Mouse (Mus musculus): ENCODE measurements around the gene Sys1.

DNA sequence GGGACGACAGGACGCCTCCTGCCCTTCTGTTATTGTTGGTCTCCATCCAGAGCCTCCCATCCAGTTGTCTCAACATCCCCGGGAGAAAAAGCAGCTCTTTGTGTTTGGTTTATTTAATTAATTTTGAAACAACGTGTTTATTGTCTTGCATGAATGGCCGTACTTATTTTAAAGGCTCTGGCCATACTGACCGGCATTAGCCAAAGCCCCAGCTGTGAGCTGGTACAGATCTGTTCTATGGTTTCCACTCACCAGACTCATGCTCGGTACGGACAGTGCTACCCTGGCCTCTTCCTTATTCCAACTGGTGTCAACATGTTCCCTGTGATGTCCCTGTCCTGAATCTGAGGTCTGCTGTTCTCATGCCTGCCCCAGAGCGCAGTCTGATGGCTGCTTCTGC lies 59.1 kb downstream of the Sys1 start:
- no peak for TF ChIP-seq POLR2A (IDR thresholded peaks at IDR 0.05; ENCODE audit: low read depth, low read length)
- no peak for TF ChIP-seq CTCF (IDR thresholded peaks at IDR 0.05; ENCODE audit: borderline replicate concordance, insufficient read depth, low read length)
